Mouse (Mus musculus): ENCODE data around the gene Ndufa4l2.

- no peak for TF ChIP-seq CTCF (IDR thresholded peaks at IDR 0.05; ENCODE audit: low read depth)
- TF ChIP-seq EP300 (IDR thresholded peaks at IDR 0.05; ENCODE audit: low read depth), result no peak
These were observed 2.5 kb upstream of the Ndufa4l2 start for GRCm38 (mm10) chr10:127512307-127512666.
